Mouse (Mus musculus) urinary bladder, postnatal 10 days (tissue): Measurements from ENCODE around the gene Rpl27.
"Not testable (repeated sequence)": the region's sequence is repeated elsewhere in the genome, so short reads cannot be mapped to it uniquely, and the experiment has no call there.

Source experiments
- DNase-seq: peaks from one replicate; pipeline ENCODE4 v3.0.0; 2022; ENCODE audit warnings: low spot score

Gene Rpl27

DNA sequence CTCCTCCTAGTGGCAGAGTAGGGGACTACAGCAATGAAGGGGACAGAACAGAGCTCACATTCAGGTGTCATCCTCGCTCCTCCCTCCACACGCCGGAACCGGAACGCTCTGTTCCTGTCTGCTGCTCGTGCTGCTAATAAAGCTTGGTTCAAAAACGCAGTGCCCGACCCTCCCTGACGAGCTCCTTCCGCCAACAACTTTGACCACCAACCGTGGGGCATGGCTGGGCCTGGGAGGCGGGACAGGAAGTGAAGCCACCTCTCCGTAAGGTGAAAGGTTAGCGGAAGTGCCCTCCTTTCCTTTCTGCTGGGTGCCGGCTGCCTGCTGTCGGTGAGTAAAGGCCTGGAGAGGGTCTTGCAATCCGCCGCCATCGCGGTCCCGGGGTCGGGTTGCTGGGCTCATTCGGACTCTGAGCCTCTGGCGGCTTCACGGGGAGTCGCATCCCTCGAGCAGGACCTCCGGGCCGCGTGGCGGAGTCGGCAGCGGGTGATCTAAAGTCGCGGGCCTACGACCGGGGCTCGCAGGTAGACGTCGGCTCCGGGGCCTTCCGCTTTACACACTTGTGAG lies at the start of gene Rpl27:
Rpl27 (plus strand) TSS at position 172 of the 567 bp plus-strand sequence.
- peak; percentile 88 for DNase-seq

DNA sequence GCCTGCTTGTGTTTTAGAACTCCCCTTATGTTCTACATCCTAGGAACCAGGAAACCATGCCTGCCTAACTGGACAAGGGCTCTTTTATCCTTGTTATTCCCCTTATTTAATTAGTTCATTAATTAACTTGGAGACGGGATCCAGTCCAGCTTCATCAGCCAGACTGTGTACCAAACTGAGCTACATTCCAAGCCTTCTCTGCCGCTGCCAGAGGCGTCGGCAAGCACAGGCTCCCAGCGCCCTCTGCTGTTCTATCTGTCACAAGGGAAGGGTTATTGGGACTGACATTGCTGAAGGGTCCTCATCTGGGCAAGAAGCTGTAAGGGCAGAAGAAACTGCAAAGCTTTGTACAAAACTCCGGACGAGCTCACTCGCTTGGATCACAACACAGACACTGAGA lies 47.0 kb upstream of the Rpl27 start:
- DNase-seq: no peak

DNA sequence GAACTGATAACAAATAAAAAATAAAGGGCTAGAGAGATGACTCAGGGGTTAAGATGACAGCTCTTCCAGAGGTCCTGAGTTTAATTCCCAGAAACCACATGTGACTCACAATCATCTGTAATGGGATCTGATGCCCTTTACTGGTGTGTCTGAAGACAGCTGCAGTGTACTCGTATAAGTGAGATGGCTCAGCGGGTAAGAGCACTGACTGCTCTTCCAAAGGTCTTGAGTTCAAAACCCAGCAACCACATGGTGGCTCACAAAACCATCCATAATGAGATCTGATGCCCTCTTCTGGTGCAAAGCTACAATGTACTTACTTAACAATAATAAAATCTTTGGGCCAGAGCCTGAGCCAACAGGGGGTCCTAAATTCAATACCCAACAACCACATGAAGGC lies 26.8 kb upstream of the Rpl27 start:
- DNase-seq: no peak

DNA sequence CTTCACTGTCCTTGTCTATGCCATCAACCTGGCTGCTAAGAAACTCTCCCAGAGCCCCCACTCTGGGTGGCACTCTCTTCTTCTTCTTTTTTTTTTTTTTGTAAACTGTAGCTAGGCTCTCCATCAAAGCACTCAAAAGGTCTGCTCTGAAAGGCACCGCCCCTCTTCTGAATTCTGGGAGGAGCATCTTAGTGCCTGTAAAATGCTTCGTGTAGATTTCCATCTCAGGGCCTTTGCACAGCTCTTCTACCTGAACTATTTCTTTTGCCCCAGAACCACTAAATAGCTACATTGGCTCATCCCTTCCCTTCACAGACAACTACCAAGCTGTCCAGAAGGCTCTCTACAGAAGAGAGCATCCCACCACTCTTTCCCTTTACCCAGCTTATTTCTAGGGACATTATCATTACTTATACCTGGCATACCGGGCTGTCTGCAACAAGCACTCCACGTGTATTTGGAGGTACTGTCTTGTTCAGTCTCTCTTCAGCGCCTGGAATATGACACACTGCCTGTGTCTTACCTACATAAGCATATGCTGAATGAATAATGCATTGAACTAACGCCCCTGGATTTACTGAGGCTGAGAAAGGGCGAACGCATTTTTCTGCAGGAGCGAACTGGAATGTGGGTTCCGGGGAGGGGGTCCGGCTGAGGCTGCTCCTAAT lies 25.5 kb upstream of the Rpl27 start:
- no peak for DNase-seq

DNA sequence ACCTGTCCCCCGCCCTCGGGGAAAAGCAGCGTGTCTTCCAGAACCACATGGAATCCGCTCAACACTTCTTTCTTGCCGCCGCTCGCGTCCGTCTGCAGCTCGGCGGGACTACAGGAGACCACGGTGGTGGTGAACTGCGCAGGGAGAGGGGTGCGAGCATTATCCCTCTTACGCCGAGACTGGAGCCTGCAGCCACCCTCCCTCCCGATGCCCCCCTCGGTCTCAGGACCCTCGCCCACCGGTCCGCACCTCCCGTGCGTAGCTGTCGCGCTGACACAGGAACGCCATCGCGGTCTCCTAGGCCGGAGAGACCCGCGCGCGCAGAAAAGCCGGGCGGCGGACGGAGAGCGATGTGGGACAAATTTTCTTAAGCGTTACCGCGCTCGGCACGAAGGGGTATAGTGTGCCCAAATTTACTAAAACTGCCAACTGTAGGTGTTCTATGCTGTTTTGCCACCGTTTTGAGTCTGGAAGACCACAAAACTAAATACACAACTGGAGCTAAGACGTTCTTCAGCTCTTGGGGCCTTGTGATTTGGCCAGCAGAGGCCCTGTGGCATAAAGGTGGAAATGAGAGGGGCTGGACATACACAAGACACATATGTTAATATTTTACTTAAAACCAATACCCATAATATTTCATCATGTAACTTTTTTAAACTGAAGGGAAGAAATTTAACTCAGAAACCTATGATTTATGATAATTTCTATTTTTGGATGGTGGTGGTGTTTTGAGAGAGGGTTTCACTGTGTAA lies 24.8 kb upstream of the Rpl27 start, which contains the start of gene Aarsd1:
Aarsd1 (minus strand) TSS at position 515 of the 755 bp plus-strand sequence.
- peak; percentile 70 for DNase-seq

DNA sequence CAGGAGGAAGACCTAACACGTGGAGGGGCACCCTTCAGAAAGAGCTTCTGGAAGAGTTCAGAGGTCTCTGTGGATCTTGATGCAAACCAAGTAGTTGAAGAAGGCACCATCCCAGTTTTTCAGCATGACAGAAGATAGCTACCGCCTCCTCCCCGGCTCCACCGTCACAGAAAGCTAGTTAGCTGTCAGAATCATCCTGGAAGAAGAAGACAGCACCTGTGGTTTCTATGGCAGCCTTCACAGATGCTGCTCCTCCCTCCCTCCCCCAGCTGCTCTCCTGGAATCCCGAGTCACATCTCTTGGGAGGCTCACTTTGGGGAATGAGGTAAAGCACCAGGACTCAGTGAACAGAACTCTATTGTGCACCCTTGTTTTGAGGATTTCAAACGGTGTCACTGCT lies 23.1 kb upstream of the Rpl27 start:
- DNase-seq: no peak

DNA sequence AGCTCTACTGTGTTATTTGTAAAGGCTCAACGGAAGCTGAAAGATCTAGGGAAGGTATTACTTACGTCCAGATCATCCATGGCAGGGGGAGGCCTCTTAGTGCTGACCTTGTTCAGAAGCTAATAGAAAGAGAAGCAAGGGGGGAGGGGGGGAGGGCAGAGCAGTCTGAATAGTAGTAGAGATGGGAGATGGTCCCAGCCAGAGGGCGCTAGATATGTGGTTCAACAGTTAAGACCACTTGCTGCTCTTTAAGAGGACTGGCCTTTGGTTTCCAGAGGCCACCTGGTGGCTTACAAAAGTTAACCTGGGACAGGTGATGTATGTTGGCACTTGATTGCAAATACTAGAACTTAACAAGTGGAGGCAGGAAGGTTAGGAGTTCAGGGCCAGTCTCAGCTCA lies 22.5 kb upstream of the Rpl27 start:
- no peak for DNase-seq

DNA sequence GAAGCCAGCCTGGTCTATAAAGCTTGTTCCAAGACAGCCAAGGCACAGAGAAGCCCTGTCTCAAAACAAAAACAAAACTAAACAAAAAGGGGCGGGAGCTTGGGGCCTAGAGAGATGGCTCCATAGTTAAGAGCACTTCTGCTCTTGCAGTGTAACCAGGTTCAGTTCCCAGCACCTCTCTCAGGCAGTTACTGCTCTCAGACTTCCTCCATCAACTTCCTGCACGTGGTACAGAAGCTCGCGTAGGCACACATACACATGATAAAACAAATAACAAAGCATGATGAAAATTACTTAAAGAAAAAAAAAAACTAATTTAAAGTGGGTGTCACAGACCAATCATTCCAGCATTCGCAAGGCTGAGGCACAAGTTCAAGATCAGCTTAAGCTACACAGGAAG lies 21.9 kb upstream of the Rpl27 start:
- no peak for DNase-seq

DNA sequence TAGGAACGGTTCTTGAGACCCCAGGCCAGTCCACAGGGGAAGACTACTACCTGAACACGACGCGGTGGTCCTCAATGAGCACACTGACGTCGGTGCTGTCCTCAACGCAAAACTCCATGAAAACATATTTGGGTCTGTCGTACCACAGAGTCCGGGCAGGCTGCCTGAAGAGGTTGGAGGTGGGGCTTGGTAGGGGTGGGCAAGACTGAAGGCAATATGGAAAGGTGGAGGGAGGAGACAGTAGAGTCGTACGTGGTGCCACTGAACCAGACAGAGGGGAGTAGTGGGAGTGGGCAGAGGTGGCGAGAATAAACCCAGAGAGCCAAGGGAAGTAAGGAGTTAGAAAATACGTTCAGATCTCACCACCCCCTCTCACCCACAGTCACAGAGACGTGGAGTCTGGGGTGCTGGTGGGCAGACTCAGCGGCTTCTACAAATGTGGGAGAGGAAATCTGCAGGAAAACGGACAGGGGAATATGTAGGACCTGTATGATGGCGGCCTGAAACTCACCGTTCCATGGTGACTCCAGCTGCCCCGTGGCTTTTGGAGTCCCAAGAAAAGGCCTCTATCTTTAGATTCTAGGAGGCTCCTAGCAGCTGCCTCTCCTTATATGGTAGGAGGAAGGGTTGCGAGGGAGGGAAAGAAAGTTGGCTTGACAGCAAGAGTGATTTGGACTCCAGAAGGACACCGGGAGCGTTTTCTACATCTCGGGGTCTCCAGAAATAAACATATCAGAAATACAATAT lies 17.8 kb upstream of the Rpl27 start, which contains the start of gene Gm27029:
Gm27029 (minus strand) TSS at position 692 of the 747 bp plus-strand sequence.
- no peak for DNase-seq

DNA sequence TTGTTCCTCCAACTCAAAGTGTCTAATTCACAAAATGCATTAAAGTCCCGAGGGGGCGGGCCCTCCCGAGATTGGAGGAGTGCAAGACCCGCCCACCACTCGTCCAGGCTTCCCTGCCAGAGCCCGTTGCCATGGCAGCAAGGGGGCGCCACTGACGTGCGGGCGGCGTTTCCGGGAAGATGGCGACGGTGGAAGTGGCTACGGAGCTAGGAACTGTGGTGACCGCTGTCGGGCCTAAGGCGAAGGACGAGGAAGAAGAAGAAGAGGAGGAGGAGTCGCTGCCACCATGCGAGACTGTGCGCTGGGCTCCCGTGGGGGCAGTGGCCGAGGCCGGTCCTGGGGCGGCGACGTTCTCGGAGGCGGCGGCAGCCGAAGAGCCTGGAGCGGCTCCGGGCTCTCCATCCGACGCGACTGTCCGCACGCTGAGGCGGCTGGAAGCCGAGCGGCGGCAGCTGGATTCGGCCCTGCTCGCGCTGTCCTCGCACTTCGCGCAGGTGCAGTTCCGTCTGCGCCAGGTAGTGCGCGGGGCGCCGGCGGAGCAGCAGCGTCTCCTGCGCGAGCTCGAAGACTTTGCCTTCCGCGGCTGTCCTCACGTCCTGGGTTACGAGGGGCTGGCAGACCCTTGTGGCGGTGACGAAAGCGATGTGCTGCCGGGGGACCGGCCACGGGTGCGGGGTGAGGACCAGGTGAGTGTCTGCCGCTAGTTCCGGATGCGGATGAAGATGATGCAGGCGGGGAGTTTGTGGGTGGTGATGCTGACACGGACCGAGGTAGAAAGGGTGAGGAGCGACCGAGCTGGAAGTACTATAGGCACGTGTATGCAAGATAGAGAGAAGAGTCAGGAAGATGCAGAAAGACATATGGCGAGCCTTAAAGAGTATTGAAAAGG lies 16.9 kb upstream of the Rpl27 start, which contains the start of the genes Rundc1 and Ptges3l:
Rundc1 (plus strand) TSS at position 161 of the 889 bp plus-strand sequence.
Ptges3l (minus strand) TSS at position 409 of the 889 bp plus-strand sequence.
- peak; percentile 98 for DNase-seq

DNA sequence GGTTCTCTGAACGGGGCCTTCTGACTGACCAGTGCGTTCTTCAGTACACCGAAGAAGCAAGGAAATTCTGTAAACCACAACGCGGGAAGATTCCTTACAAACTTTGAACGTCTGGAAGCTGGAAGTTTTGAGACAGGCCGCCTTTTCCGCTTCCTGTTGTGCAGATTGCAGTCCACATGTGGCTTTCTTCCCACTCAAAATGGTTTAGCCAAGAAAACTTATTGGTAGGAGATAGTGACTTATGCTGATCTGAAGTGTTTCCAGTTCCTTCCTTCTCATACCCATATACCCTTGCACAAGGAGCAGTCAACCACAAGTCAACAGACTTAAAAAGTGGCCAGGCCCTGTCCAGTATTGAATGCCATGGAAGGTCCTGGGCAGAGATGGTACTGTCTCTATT lies 15.9 kb upstream of the Rpl27 start:
- DNase-seq: no peak

DNA sequence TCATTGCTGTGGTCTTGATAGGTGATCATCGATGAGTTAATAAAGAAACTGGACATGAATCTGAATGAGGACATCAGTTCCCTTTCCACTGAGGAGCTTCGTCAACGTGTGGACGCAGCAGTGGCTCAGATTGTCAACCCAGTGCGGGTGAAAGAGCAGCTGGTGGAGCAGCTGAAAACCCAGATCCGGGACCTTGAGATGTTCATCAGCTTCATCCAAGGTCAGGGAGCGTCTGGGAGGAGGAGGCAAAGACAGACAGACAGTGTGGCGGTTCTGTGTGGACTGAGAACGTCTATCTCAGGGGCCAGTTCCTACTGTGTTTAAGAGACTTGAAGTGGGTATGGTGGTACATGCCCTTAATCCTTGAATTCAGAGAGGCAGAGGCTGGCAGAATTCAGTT lies 10.8 kb upstream of the Rpl27 start:
- DNase-seq: no peak

DNA sequence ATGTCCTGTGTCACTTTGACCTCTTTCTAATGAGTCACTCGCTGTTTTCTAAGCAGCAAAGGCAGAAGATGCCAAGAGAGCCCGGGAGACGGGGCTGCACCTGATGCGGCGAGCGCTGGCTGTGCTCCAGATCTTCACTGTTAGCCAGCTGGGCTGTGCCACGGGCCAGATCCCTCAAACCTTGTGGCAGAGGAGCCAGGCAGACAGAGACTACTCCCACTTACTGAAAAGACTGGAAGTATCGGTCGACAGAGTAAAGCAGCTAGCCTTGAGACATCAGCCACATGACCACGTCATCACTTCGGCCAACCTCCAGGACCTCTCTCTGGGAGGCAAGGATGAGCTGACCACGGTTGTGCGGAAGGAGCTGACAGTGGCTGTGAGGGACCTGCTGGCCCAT lies 8.7 kb upstream of the Rpl27 start:
- no peak for DNase-seq

DNA sequence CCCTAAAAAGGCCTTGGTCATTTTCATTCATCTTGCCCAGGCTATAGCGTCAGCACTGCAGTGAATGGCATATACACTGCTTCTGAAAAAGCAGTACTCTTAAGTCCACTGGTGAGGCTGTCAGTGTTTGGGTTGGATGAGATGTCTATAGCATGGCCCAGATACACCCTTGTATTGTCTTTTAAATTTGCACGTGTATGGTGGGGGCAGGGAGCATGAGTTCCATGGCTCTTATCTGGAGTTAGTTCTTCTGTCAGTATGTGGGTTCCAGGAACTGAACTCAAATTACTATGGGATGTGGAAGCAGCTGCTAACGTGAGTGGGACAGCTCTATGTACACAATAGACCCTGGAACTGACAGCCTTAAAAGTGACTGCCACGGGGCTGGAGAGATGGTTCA lies 6.3 kb upstream of the Rpl27 start:
- DNase-seq: no peak

DNA sequence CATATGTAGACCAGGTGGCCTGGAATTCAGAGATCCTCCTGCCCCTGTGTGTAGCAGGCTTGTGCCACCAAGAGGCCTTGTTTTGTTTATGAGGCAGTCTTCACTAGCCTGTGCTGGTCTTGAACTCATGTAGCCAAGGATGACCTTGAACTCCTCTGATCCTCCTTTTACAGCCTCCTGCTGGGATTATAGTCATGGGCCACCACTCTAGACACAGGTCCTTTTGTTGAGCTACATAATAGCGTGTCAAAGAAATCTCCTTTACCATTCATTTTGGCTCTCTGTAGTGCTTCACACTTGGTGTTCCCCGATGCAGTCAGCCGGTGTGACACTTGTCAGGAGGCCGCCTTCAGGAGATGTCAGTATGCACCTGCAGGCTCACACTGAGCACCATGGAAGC lies 5.2 kb upstream of the Rpl27 start:
- no peak for DNase-seq

DNA sequence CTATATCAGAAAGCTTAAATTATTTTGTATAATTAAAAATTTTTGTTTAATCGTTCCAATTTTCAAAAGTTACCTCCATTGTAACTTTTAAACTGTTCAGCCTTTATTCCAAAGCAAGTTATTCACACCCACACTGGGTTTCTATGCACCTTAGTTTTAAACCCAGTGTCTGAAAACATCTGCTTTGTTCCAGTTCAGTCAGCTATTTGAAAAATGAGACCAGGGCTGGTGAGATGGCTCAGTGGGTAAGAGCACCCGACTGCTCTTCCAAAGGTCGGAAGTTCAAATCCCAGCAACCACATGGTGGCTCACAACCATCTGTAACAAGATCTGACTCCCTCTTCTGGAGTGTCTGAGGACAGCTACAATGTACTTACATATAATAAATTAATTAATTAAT lies 4.1 kb upstream of the Rpl27 start:
- not testable (repeated sequence) for DNase-seq

DNA sequence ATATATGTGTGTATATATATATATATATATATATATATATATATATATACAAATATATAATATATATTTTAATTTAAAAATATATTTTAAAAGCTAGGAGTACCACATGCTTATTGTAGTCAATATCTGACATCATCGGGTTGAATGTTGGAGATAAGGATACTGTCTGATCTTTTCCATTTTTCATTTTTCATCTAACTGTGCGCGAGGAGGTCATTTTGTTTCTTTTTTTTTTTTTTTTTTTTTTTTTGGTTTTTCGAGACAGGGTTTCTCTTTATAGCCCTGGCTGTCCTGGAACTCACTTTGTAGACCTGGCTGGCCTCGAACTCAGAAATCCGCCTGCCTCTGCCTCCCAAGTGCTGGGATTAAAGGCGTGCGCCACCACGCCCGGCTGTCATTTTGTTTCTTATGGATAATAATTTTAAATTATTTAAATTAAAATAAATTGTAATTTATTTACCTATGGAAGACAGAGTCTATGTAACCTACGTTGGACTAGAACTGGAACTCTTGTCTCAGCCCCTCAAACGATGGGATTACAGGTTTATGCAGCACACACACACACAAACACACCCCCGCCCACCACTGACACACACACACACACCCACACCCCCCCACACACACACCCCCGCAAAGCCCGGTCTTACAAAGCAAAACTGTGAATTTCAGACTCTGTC lies 510 bp upstream of the Rpl27 start:
- not testable (repeated sequence) for DNase-seq

DNA sequence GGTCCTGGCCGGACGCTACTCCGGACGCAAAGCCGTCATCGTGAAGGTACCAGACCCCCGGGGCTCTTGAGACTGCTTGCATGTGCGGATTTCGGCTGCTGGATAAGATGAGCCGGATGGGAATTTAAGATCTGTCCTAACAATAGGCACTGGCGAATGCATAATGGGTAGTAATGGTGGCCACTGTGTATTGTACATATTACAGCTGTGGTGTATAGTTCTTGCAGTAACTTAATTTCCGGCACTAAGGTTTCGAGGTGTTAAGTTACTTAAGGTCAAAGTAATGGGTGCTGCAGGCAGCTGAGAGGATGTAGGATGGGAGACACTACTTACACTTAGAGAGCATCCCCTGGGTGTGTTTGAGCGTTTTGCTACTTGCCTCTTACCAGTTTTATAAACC lies 662 bp downstream of the Rpl27 start:
- no peak for DNase-seq

DNA sequence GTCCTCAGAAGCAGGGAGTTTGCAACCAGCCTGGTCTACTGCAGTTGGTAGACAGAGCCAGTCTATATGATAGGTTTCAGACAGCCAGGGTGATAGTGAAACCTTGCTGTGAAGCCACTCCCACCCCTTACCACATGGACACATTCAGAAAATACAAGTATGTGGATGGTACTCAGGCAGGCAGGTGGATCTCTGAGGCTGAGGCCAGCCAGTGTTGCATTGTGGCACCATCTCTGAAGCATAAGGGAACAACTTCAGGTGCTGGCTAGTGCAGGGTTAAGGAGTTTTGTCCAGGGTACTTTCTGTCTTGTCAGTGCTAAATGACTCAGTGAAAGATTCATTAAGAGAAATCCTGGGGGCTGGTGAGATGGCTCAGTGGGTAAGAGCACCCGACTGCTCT lies 4.2 kb downstream of the Rpl27 start:
- no peak for DNase-seq

DNA sequence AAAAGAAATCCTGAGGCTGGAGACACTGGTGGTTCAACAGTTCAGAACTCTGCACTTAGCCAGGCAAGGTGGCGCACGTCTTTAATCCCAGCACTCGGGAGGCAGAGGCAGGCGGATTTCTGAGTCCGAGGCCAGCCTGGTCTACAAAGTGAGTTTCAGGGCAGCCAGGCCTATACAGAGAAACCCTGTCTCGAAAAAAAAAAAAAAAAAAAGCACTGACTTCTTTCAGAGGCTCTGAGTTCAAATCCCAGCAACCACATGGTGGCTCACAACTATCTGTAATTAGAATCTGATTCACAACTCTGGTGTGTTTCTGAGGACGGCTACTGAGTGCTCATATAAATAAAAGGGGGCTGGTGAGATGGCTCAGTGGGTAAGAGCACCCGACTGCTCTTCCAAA lies 4.8 kb downstream of the Rpl27 start:
- not testable (repeated sequence) for DNase-seq

DNA sequence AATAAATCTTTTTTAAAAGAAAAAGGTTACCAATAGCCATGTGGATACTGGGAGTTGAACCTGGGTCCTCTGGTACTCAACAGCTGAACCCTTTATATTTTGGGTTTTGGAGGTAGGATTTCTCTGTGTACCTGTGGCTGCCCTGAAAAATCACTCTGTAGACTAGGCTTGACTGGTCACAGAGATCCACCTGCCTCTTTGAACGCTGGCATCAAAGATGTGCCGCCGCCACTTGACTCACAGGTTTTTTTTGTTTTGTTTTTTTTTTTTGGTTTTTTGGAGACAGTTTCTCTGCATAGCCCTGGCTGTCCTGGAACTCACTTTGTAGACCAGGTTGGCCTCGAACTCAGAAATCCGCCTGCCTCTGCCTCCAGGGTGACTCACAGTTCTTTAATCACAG lies 5.7 kb downstream of the Rpl27 start:
- no peak for DNase-seq
